ENCODE assay signal across 16 mouse cellular contexts in the genomic region with DNA sequence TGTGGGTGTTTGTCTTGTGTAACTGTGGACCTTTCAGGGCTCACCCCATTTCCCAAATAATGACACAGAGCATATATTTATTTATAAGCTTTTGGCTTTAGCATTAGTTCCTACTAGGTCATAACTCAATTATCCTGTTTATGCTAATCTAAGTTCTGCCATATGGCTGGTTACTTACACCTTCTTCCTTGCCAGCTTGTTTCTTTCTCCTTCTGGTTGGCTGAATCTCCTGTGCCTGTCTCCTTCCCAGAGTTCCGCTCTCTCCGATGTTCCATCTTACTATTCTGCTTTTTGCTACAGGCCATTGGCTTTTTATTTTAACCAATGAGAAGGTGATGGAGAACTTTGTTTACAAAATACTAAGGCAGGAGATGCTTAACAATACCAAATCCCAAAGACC.
"Had no signal": no experiment of that assay in that cellular context is flagged by ENCODE, and none has a peak within 500 bp of the region (broad histone marks: within the 10 kb centered on the region; RNA-seq: fewer than 3 reads in every experiment).

No protein-coding gene starts in this region.

- H3K4me2 ChIP-seq: limb, embryonic 12.5 days; liver, embryonic 13.5 days; lung, embryonic 15.5 days; midbrain, embryonic 12.5 days; stomach, embryonic 15.5 days had no signal

- H3K27ac ChIP-seq: limb, embryonic 12.5 days; liver, embryonic 13.5 days; lung, embryonic 15.5 days; macrophage; midbrain, embryonic 12.5 days; stomach, embryonic 15.5 days had no signal

- H3K36me3 ChIP-seq: limb, embryonic 12.5 days; liver, embryonic 13.5 days; lung, embryonic 15.5 days; midbrain, embryonic 12.5 days; stomach, embryonic 15.5 days had no signal

- ATAC-seq: liver, postnatal 0 days; midbrain, embryonic 16.5 days had no signal

- H3K4me3 ChIP-seq: limb, embryonic 12.5 days; liver, embryonic 13.5 days; lung, embryonic 15.5 days; megakaryocyte, embryonic 14.5 days; midbrain, embryonic 12.5 days; stomach, embryonic 15.5 days had no signal

- H3K27me3 ChIP-seq: limb, embryonic 12.5 days; liver, embryonic 13.5 days; lung, embryonic 15.5 days; megakaryocyte, embryonic 14.5 days; midbrain, embryonic 12.5 days; stomach, embryonic 15.5 days had no signal

- H3K4me1 ChIP-seq: limb, embryonic 12.5 days; liver, embryonic 13.5 days; lung, embryonic 15.5 days; megakaryocyte, embryonic 14.5 days; midbrain, embryonic 12.5 days; stomach, embryonic 15.5 days had no signal

- H3K9ac ChIP-seq: limb, embryonic 12.5 days; liver, embryonic 13.5 days; liver, postnatal 0 days; lung, embryonic 15.5 days; midbrain, embryonic 12.5 days; stomach, embryonic 15.5 days had no signal

- H3K9me3 ChIP-seq: limb, embryonic 12.5 days; liver, embryonic 13.5 days; lung, embryonic 15.5 days; megakaryocyte, embryonic 14.5 days; midbrain, embryonic 12.5 days; stomach, embryonic 15.5 days had no signal

- DNase-seq: kidney, postnatal 10 days; kidney, postnatal 4 days; liver; liver, embryonic 13.5 days; liver, postnatal 0 days; lung, postnatal 14 days; right cerebral cortex, postnatal 14 days; thymus, adult 2 months; thymus, postnatal 25 days had no signal
